Mouse (Mus musculus): ENCODE measurements around the gene Sdhaf4. TPM values are rescaled to one million over a fixed set of nuclear protein-coding genes. Genes with fewer than 3 reads are reported as not detected.
"Not testable (repeated sequence)": the region's sequence is repeated elsewhere in the genome, so short reads cannot be mapped to it uniquely, and the experiment has no call there.

Sdhaf4 gene
- total RNA-seq (2021): 10 to 100 TPM; 50.7 to 54.3 TPM
- long read RNA-seq, transcript Sdhaf4-201 (3 exons, 683 nt): major isoform, 25 of 55 reads
- long read RNA-seq, partial matches to known transcripts: 0 of 55 reads
- long read RNA-seq, other reads (novel, unspliced or antisense): 30 of 55 reads

DNA sequence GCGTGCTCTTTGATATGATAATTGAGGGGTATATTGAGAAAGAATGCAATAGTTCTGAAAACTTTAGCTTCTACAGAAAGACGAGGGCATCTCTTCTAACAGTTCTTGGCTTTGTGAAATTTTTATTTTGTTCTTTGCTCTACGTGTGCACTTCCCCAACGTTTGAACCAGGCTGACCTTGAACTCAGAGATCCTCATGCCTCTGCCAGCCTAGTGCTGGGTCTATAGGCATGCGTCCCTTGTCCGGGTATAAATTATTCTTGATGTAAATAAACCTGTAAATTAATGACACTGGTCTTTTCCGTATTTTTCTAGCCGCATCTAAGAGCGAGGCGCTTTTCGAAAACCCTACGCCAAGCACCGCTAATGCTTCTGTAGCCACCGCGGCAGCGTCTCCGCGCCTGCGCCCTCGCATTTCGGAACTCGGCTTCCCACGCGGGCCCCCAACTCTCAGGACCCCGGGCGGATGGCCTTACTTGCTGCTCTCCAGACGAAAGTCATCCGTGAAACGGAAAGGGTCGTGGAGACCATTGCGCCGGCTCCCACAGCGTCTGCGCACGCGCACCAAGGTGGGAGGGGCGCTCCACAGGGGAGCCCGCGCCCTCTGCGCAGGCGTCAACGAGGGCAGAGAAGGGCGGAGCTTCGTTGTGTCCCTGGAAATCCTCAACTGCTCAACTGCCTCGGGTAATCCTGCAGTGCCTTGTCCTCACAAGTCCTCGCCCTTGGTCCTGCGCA is at the start of gene Sdhaf4:
TSS of gene Sdhaf4 (minus strand) at position 587 of the 735 bp plus-strand sequence.
- peak; percentile 90 to 94 for DNase-seq (ENCODE audit: low spot score in 2 of 2)

- no peak for DNase-seq (ENCODE audit: low spot score in 2 of 2)
These were observed 41.5 kb upstream of the Sdhaf4 start for GRCm38 (mm10) chr1:24046730-24047510.

GRCm38 (mm10) chr1:24045627-24046026 is 40.2 kb upstream of the Sdhaf4 start:
- no peak for DNase-seq (ENCODE audit: low spot score in 2 of 2)

DNA sequence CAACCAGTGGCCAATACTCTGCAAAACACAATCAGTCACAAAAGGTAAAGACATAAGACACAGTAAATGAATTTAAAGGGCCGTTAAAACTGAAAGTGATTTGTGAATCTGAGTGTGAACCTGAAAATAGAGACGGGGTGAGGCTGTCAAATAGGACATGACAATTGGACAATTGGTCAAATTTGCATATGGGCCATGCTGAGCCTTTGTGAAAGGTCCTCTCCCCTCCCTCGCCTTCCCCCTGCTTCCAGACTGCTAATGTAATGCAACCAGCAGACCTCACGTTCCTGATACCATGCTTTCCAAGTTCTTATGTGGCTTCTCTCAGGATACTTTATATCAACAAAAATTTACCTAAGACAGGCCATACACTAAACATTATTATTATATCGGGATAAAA is 37.6 kb upstream of the Sdhaf4 start:
- DNase-seq (ENCODE audit: low spot score in 2 of 2): no peak

- DNase-seq (ENCODE audit: low spot score in 2 of 2): peak in 1 of 2 experiments; percentile 29
These were observed 28.4 kb upstream of the Sdhaf4 start for GRCm38 (mm10) chr1:24033759-24034423.

- no peak for DNase-seq (ENCODE audit: low spot score in 2 of 2)
These were observed 5.4 kb upstream of the Sdhaf4 start for GRCm38 (mm10) chr1:24010821-24011220.

DNA sequence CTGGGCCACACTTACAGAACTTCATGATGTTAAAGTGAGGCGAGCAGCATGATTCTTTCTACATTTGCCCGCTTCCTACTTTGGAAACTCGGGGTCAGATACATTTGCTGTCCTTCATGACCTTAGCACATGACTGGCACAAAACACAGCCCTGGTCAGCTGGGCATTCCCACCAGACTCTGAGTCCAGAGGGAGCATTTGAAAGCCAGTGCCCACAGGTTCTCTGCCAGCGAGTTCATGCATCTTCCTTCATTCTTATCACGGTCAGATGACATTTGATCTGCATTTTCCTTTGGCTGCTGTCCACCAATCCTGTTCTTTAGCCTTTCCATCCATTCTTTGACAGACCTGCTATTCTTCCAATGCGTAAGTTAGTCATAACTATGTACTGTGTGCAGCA is 4.6 kb upstream of the Sdhaf4 start:
- no peak for DNase-seq (ENCODE audit: low spot score in 2 of 2)

- no peak for DNase-seq (ENCODE audit: low spot score in 2 of 2)
These were observed 2.2 kb upstream of the Sdhaf4 start for GRCm38 (mm10) chr1:24007621-24008020.

GRCm38 (mm10) chr1:23999318-23999717 is 6.1 kb downstream of the Sdhaf4 start:
- no peak for DNase-seq (ENCODE audit: low spot score in 2 of 2)

DNA sequence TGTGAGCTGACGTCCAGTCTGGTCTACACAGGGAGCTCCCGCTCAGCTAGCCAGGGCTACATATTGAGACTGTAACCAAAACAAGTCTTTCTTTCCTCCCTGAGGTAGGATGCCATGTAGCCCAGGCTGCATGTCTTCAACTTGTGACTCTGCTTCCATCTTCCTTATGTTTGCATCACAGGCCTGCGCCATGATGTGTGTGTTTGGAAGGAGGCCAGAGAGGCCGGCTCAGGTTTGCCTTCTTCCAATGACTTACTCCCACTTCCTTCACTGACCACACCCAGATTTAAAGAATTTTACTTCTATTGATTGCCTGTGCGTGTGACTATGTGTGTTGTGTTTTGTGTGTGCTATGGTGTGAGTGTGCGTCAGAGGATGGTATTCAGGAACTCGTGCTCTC is 6.6 kb downstream of the Sdhaf4 start:
- no peak for DNase-seq (ENCODE audit: low spot score in 2 of 2)

- DNase-seq (ENCODE audit: low spot score in 2 of 2): no peak
These were observed 7.2 kb downstream of the Sdhaf4 start for GRCm38 (mm10) chr1:23998120-23998810.

- no peak for DNase-seq (ENCODE audit: low spot score in 2 of 2)
These were observed 8.0 kb downstream of the Sdhaf4 start for GRCm38 (mm10) chr1:23997493-23997892.

- no peak for DNase-seq (ENCODE audit: low spot score in 2 of 2)
These were observed 10.0 kb downstream of the Sdhaf4 start for GRCm38 (mm10) chr1:23995420-23995819.

DNA sequence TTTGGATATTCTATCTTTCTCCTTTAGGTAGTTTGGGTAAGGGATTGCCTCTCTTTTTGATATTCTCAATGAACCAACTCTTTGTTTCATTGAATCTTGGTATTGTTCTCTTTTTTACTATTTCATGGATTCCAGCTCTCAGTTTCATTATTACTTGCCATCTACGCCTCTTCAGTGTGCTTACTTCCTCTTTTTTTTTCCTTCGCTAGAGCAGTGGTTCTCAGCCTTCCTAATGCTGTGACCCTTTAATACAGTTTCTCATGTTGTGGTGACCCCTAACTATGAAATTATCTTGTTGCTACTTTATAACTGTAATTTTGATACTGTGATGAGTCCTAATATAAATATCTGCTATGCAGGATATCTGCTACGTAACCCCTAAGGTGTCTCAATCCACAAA is 22.3 kb downstream of the Sdhaf4 start:
- DNase-seq (ENCODE audit: low spot score in 2 of 2): no peak

GRCm38 (mm10) chr1:23978281-23978680 is 27.2 kb downstream of the Sdhaf4 start:
- DNase-seq (ENCODE audit: low spot score in 2 of 2): peak; percentile 54 to 74

- not testable (repeated sequence) for DNase-seq (ENCODE audit: low spot score in 2 of 2)
These were observed 34.3 kb downstream of the Sdhaf4 start for GRCm38 (mm10) chr1:23971159-23971558.

GRCm38 (mm10) chr1:23968027-23968725 is 37.3 kb downstream of the Sdhaf4 start:
- DNase-seq (ENCODE audit: low spot score in 2 of 2): no peak

- DNase-seq (ENCODE audit: low spot score in 2 of 2): no peak
These were observed 39.2 kb downstream of the Sdhaf4 start for GRCm38 (mm10) chr1:23966226-23966625.

DNA sequence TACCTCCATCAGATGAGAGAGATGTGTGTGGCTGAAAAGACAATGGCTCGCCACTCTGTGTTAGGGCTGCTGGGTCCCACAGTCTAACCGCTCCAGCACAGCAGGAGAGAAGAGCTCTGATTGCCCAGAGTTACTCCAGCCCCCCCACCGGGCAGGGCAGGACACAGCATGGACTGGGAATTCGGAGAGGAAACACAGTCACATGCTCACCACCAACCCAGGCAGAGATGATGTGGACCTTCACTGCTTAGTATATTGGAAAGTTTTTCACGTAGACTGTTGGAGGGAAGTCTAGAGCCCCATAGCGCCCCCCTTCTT is 46.1 kb downstream of the Sdhaf4 start:
- DNase-seq (ENCODE audit: low spot score in 2 of 2): no peak

DNA sequence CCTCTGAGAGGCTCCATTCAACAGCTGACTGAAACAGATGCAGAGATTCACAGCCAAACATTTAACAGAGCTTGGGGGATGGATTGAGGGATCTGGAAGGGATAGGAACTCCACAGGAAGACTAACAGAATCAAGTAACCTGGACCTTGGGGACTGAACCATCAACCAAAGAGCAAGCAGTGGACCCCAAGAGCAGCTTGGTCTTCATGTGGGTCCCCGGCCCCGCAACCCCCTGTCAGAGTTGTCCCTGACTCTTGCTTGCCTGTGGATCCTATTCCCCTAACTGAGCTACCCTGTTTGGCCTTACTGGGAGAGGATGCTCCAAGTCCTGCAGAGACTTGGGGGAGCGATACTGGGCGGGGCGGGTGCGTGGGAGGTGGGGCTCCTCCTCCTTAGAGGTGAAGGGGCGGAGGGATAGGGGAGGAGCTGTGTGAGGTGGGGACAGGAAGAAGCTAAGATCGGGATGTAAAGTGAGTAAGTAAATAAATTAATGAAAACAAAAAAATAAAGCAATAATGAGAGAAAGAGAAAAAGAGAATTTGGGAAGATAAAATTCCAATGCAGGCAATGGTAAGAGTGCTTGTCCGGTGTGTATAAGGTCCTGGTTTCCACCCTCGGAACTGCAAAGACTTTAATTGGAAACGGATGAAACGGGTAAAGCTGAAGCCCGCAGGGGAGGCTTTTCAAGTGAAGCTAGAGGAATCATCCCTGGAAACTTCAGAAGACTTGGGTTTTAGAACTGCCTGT is 46.6 kb downstream of the Sdhaf4 start:
- peak in 1 of 2 experiments; percentile 24 for DNase-seq (ENCODE audit: low spot score in 2 of 2)
